Mouse (Mus musculus) forebrain, embryonic 16.5 days (tissue): ENCODE data around the gene Rmdn3. TPM values are rescaled to one million over a fixed set of nuclear protein-coding genes. Genes with fewer than 3 reads are reported as not detected.

Experiments
- ATAC-seq: fragments of 200-750 bp; cut with Nextera tagmentation; 2 replicates; pipeline ENCODE4 v1.8.0; 2017; ENCODE audit warnings: mild to moderate bottlenecking, moderate library complexity
- H3K27ac ChIP-seq: fragments of 300-500 bp; sonication (generic); 2 replicates; pipeline ENCODE4 v1.5.1; 2014; ENCODE audit warnings: low read length, control low read depth
- H3K27me3 ChIP-seq: fragments of 300-500 bp; sonication (generic); replicated peaks from 2 replicates; pipeline ENCODE4 v1.6.1; 2014; ENCODE audit warnings: low read length; ENCODE audit not compliant: control insufficient read depth, insufficient read depth
- H3K36me3 ChIP-seq: fragments of 300-500 bp; sonication (generic); 2 replicates; pipeline ENCODE4 v1.6.1; 2014; ENCODE audit not compliant: control insufficient read depth, insufficient read depth
- H3K4me1 ChIP-seq: fragments of 300-500 bp; sonication (generic); replicated peaks from 2 replicates; pipeline ENCODE4 v1.6.1; 2014; ENCODE audit warnings: low read length; ENCODE audit not compliant: control insufficient read depth, insufficient read depth
- H3K4me2 ChIP-seq: fragments of 300-500 bp; sonication (generic); 2 replicates; pipeline ENCODE4 v1.6.1; 2014; ENCODE audit warnings: mild to moderate bottlenecking, low read length, control low read depth
- H3K4me3 ChIP-seq: fragments of 300-500 bp; sonication (generic); replicated peaks from 2 replicates; pipeline ENCODE4 v1.5.1; 2014; ENCODE audit warnings: mild to moderate bottlenecking, low read length, control low read depth
- H3K9ac ChIP-seq: fragments of 300-500 bp; sonication (generic); replicated peaks from 2 replicates; pipeline ENCODE4 v1.6.1; 2014; ENCODE audit warnings: low read depth, low read length, control low read depth
- H3K9me3 ChIP-seq: fragments of 300-500 bp; sonication (generic); 2 replicates; pipeline ENCODE4 v1.6.1; 2016; ENCODE audit warnings: low read length; ENCODE audit not compliant: control insufficient read depth
- WGBS: fragments of 180-500 bp; shearing (Covaris S2); extraction: QIAGEN DNeasy Blood & Tissue Kit; methylation state at CpG from one replicate; pipeline ENCODE4 v1.1.7; 2014; 5-methylcytosine and 5-hydroxymethylcytosine counted together
- polyA plus RNA-seq: library from polyadenylated mRNA; unstranded; fragments of >200 nt; fragmentation: Nextera tagmentation; extraction: Ambion mirVana; gene quantifications from 2 replicates; pipeline ENCODE4 v1.2.1, GENCODE M21; 2015

Gene Rmdn3
- polyA plus RNA-seq, 1 experiment from 2014 or later, result 65.3 TPM

GRCm38 (mm10) chr2:119136346-119136898, 20.4 kb downstream of the Rmdn3 start:
- ATAC-seq, result no peak
- Histone ChIP-seq H3K4me3 (no peak overlapping the region), H3K27ac (no peak overlapping the region), H3K36me3 (peaks cover 35% of the 10 kb centered on the region), H3K9me3 (no peaks in the 10 kb centered on the region), H3K4me1 (no peaks in the 10 kb centered on the region), H3K4me2 (no peak overlapping the region), H3K9ac (no peak overlapping the region), H3K27me3 (no peaks in the 10 kb centered on the region)
- WGBS, result 94% methylated on average over 5 of the region's 5 CpGs

- 13% methylated on average over 20 of the region's 20 CpGs for WGBS
- ATAC-seq, result no peak
- Histone ChIP-seq H3K27ac (no peak overlapping the region), H3K4me1 (peaks cover 8% of the 10 kb centered on the region), H3K4me2 (peak overlapping the region; percentile 95), H3K9me3 (no peaks in the 10 kb centered on the region), H3K36me3 (no peaks in the 10 kb centered on the region), H3K4me3 (peak overlapping the region; percentile 78), H3K9ac (peak overlapping the region; percentile 65), H3K27me3 (no peaks in the 10 kb centered on the region)
These were observed 43.5 kb downstream of the Rmdn3 start for GRCm38 (mm10) chr2:119113121-119113925.

- no peaks in the 10 kb centered on the region for H3K9me3 ChIP-seq
- 0% methylated on average over 51 of the region's 51 CpGs for whole genome bisulfite sequencing
- peak; percentile 94 for ATAC-seq
These were observed 44.3 kb downstream of the Rmdn3 start, which contains the start of gene Rad51 for GRCm38 (mm10) chr2:119112438-119113112. Gene Rad51 (plus strand): TSS chr2:119112793.

GRCm38 (mm10) chr2:119111060-119111459, 45.8 kb downstream of the Rmdn3 start:
- 90% methylated on average over 3 of the region's 3 CpGs for WGBS

More at GRCm38 (mm10) chr2:119112438-119113112, 44.3 kb downstream of the Rmdn3 start, which contains the start of gene Rad51:
- H3K36me3 ChIP-seq, result no peaks in the 10 kb centered on the region
- peak within 1 kb of the TSS; percentile 84 for H3K27ac ChIP-seq
- H3K4me2 ChIP-seq, result peak within 1 kb of the TSS; percentile 95
- peak within 1 kb of the TSS; percentile 78 for H3K4me3 ChIP-seq
- H3K9ac ChIP-seq, result peak within 1 kb of the TSS; percentile 65
- peaks cover 8% of the 10 kb centered on the region for H3K4me1 ChIP-seq
- no peaks in the 10 kb centered on the region for H3K27me3 ChIP-seq

GRCm38 (mm10) chr2:119108554-119108953, 48.3 kb downstream of the Rmdn3 start:
- no peak overlapping the region for H3K27ac ChIP-seq
- no peaks in the 10 kb centered on the region for H3K36me3 ChIP-seq
- H3K27me3 ChIP-seq, result no peaks in the 10 kb centered on the region
- H3K4me3 ChIP-seq, result no peak overlapping the region
- peaks cover 8% of the 10 kb centered on the region for H3K4me1 ChIP-seq
- ATAC-seq, result no peak
- H3K9me3 ChIP-seq, result no peaks in the 10 kb centered on the region
- no peak overlapping the region for H3K4me2 ChIP-seq
- WGBS, result 63% methylated on average over 4 of the region's 4 CpGs
- no peak overlapping the region for H3K9ac ChIP-seq

More at GRCm38 (mm10) chr2:119111060-119111459, 45.8 kb downstream of the Rmdn3 start:
- no peaks in the 10 kb centered on the region for H3K9me3 ChIP-seq
- no peak overlapping the region for H3K4me3 ChIP-seq
- no peak overlapping the region for H3K9ac ChIP-seq
- no peak overlapping the region for H3K27ac ChIP-seq
- H3K36me3 ChIP-seq, result no peaks in the 10 kb centered on the region
- H3K4me1 ChIP-seq, result peaks cover 8% of the 10 kb centered on the region
- no peak for ATAC-seq
- H3K27me3 ChIP-seq, result no peaks in the 10 kb centered on the region
- no peak overlapping the region for H3K4me2 ChIP-seq

GRCm38 (mm10) chr2:119106583-119106982, 50.3 kb downstream of the Rmdn3 start:
- Histone ChIP-seq H3K4me2 (no peak overlapping the region), H3K9me3 (no peaks in the 10 kb centered on the region), H3K36me3 (no peaks in the 10 kb centered on the region), H3K27me3 (no peaks in the 10 kb centered on the region), H3K4me1 (0 out of 2 replicates have a peak, but pooled peaks cover under 1% of the 10 kb centered on the region), H3K9ac (no peak overlapping the region), H3K4me3 (no peak overlapping the region), H3K27ac (no peak overlapping the region)
- no peak for ATAC-seq
- WGBS, result 90% methylated on average over 5 of the region's 5 CpGs

GRCm38 (mm10) chr2:119101552-119101951, 55.3 kb downstream of the Rmdn3 start:
- no peaks in the 10 kb centered on the region for H3K27me3 ChIP-seq
- H3K9me3 ChIP-seq, result no peaks in the 10 kb centered on the region
- no peaks in the 10 kb centered on the region for H3K4me1 ChIP-seq
- H3K36me3 ChIP-seq, result no peaks in the 10 kb centered on the region
- no peak overlapping the region for H3K4me3 ChIP-seq
- no peak for ATAC-seq
- no peak overlapping the region for H3K27ac ChIP-seq
- H3K9ac ChIP-seq, result no peak overlapping the region
- H3K4me2 ChIP-seq, result no peak overlapping the region
